Mouse (Mus musculus): Measurements from ENCODE around the gene Slc2a1. TPM values are rescaled to one million over a fixed set of nuclear protein-coding genes. Genes with fewer than 3 reads are reported as not detected.

Gene Slc2a1
- polyA plus RNA-seq, 1 experiment from 2014 or later: 129 TPM

DNA sequence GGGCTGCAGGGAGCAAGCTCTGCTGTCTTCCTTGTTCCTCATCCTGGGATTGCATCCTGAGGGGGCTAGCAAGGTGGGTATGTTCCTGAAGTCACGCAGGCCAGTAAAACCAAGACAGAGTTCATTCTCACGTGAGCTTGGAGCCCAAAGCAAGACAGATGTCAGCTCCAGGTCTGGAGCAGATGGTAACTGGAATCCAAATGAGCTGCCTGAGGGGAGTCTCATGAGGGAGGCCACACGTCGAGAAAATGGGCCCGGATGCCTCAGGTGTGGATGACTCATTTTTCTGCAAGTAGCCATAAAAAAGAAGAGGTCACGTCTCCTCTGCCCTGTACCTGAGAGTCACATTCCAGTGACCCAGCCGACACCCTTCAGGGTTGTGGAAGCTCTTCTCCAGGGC is 14.6 kb upstream of the Slc2a1 start:
- Histone ChIP-seq H3K9me3 (replicated peaks; ENCODE audit: control insufficient read depth, low read length) (no peaks in the 10 kb centered on the region), H3K36me3 (ENCODE audit: control insufficient read depth, insufficient read depth) (no peaks in the 10 kb centered on the region), H3K27me3 (ENCODE audit: control insufficient read depth, insufficient read depth, low read length) (no peaks in the 10 kb centered on the region), H3K4me3 (ENCODE audit: low read length) (no peak overlapping the region), H3K4me2 (ENCODE audit: low read depth, low read length) (no peak overlapping the region), H3K4me1 (ENCODE audit: control insufficient read depth, insufficient read depth, low read length) (peaks cover 4% of the 10 kb centered on the region), H3K9ac (ENCODE audit: low read length) (no peak overlapping the region), H3K27ac (ENCODE audit: low read length) (no peak overlapping the region)
- WGBS: 76% methylated on average over 7 of the region's 7 CpGs
- no peak for ATAC-seq (replicated peaks; ENCODE audit: extremely low read depth, insufficient read depth, low FRiP score)

DNA sequence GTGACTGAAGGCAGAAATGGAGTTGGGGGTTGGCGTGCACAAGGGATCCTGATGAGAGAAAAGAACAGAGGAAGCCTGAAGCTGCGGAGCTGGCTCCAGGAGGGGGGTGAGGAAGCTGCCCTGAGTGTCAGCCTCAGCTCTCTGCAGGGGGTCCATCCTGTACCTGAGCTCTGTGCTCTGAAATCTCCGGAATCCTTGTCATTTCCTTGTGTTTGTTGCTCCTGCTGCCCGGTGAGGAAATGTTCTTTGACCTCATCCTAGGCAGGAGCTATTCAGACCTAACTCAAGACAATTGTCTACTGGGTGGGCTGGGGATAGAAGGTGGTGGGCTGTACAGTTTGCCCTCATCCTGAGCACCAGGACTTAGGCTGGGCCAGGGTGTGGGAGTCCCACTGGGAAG is 13.5 kb upstream of the Slc2a1 start:
- ATAC-seq (replicated peaks; ENCODE audit: extremely low read depth, insufficient read depth, low FRiP score): no peak
- Histone ChIP-seq H3K4me2 (ENCODE audit: low read depth, low read length) (no peak overlapping the region), H3K4me3 (ENCODE audit: low read length) (no peak overlapping the region), H3K9me3 (replicated peaks; ENCODE audit: control insufficient read depth, low read length) (no peaks in the 10 kb centered on the region), H3K27me3 (ENCODE audit: control insufficient read depth, insufficient read depth, low read length) (no peaks in the 10 kb centered on the region), H3K27ac (ENCODE audit: low read length) (no peak overlapping the region), H3K9ac (ENCODE audit: low read length) (no peak overlapping the region), H3K4me1 (ENCODE audit: control insufficient read depth, insufficient read depth, low read length) (peaks cover 4% of the 10 kb centered on the region), H3K36me3 (ENCODE audit: control insufficient read depth, insufficient read depth) (no peaks in the 10 kb centered on the region)
- WGBS: 58% methylated on average over 4 of the region's 4 CpGs

DNA sequence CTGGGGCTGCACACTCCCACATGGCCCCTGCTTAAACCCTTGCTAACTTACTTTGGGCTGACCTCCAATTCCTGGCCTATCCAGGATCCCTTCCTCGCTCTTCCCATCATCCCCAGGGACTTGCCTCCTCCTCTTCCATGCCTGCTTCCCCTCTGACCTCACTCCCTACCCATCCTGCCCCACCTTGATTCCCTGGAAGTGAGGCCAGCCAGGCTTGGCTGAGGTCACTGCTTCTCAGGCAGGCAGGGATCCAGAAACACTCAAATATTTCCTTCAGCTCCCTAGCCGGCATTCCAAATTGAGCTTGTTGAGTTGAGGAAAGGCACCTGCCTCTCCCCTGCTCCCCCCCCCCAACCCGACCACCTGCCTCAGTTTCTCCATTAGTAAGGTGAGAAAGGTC is 12.1 kb upstream of the Slc2a1 start:
- peaks cover 4% of the 10 kb centered on the region for H3K4me1 ChIP-seq (ENCODE audit: control insufficient read depth, insufficient read depth, low read length)
- no peaks in the 10 kb centered on the region for H3K27me3 ChIP-seq (ENCODE audit: control insufficient read depth, insufficient read depth, low read length)
- H3K9ac ChIP-seq (ENCODE audit: low read length): no peak overlapping the region
- no peak overlapping the region for H3K4me3 ChIP-seq (ENCODE audit: low read length)
- 35% methylated on average over 3 of the region's 3 CpGs for WGBS
- H3K9me3 ChIP-seq (replicated peaks; ENCODE audit: control insufficient read depth, low read length): no peaks in the 10 kb centered on the region
- H3K36me3 ChIP-seq (ENCODE audit: control insufficient read depth, insufficient read depth): no peaks in the 10 kb centered on the region
- ATAC-seq (replicated peaks; ENCODE audit: extremely low read depth, insufficient read depth, low FRiP score): no peak; the same call in 1 of the 2 replicates
- H3K4me2 ChIP-seq (ENCODE audit: low read depth, low read length): no peak overlapping the region
- H3K27ac ChIP-seq (ENCODE audit: low read length): no peak overlapping the region

DNA sequence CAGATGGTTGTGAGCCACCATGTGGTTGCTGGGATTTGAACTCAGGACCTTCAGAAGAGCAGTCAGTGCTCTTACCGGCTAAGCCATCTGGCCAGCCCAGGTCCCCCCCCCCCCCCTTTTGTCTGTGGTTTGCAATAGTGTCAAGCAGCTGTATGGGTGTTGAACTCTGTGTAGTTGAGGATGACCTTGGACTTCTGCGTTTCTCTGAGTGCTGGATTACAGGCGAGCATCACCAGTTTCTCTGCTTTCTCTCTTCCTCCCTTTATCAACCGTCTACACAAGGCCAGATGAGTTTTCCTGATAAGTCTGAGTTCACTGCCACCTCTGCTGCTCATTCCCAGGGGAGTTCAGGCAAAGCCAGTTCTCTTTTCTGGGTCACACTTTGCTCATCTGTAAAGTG is 11.1 kb upstream of the Slc2a1 start:
- H3K9ac ChIP-seq (ENCODE audit: low read length): no peak overlapping the region
- no peak for ATAC-seq (replicated peaks; ENCODE audit: extremely low read depth, insufficient read depth, low FRiP score)
- no peaks in the 10 kb centered on the region for H3K27me3 ChIP-seq (ENCODE audit: control insufficient read depth, insufficient read depth, low read length)
- no peaks in the 10 kb centered on the region for H3K9me3 ChIP-seq (replicated peaks; ENCODE audit: control insufficient read depth, low read length)
- H3K4me3 ChIP-seq (ENCODE audit: low read length): no peak overlapping the region
- H3K4me2 ChIP-seq (ENCODE audit: low read depth, low read length): no peak overlapping the region
- H3K4me1 ChIP-seq (ENCODE audit: control insufficient read depth, insufficient read depth, low read length): peaks cover 4% of the 10 kb centered on the region
- H3K36me3 ChIP-seq (ENCODE audit: control insufficient read depth, insufficient read depth): no peaks in the 10 kb centered on the region
- H3K27ac ChIP-seq (ENCODE audit: low read length): no peak overlapping the region
- WGBS: 82% methylated on average over 4 of the region's 4 CpGs

DNA sequence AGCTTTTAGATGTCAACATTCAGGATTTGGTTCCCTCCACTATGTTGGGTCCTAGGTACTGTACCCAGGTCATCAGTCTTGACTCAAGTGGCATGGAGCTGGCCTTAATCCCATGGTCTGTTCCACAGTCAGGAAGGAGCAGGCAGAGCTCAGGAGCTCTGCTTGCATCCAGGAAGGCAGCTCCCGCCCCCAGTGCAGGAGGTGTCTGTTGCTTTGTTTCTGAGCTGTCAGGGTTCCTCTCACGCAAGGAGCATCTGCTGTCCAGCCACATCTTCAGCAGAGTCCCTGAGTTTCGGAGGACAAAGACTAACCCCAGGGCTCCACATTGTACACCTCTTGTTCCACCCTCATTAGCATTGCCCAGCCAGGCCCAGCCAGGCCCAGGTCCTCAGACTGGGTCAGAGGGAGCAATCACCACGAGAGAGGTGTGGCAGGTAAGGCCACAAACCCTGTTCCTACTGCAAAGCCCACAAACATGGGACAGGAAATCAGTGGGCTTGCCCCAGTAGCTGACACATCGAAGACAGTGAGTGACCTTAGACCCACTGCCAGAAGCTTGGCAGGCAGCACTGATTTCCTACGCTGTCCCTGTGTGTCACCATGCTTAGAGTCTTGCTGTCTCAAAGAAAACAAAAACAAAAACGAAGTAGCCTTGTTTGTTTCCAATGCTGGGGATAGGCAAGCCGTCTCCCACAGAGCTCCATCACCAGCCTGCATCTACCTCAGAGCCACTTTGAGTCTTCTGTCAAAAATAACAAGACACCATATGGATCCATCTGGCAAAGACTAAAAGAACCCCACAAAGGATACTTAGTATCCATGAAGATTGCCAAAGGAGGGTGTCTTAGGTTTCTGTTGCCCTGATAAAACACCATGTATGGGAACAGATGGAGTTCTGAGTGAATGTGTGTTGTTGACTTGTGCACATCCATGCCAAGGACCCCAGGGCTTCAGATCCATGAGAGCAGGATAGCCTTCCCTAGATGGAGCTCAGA is 10.0 kb upstream of the Slc2a1 start:
- Histone ChIP-seq H3K27me3 (ENCODE audit: control insufficient read depth, insufficient read depth, low read length) (no peaks in the 10 kb centered on the region), H3K9ac (ENCODE audit: low read length) (no peak overlapping the region), H3K36me3 (ENCODE audit: control insufficient read depth, insufficient read depth) (no peaks in the 10 kb centered on the region), H3K4me1 (ENCODE audit: control insufficient read depth, insufficient read depth, low read length) (peaks cover 4% of the 10 kb centered on the region), H3K4me3 (ENCODE audit: low read length) (no peak overlapping the region), H3K9me3 (replicated peaks; ENCODE audit: control insufficient read depth, low read length) (no peaks in the 10 kb centered on the region), H3K27ac (ENCODE audit: low read length) (no peak overlapping the region), H3K4me2 (ENCODE audit: low read depth, low read length) (no peak overlapping the region)
- WGBS: 61% methylated on average over 8 of the region's 8 CpGs
- no peak for ATAC-seq (replicated peaks; ENCODE audit: extremely low read depth, insufficient read depth, low FRiP score)

DNA sequence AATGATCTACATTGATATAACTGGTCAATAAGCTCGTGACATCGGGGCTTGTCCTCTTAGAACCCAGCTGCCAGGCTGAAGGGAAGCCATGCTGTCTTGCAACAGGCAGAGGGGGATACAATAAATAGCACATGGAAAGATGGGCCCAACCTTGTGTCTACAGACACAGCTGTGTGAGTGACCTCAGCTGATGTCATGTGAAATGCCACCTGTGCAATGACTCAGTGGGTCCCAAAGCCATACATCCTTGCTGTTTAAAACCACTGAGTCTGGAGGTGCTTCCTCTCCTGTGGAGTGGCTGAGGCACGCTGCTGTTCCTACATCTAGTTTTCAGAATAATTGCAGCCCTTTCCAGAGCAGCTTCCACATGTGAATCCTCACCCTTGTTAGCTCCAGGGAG is 7.1 kb upstream of the Slc2a1 start:
- H3K9me3 ChIP-seq (replicated peaks; ENCODE audit: control insufficient read depth, low read length): no peaks in the 10 kb centered on the region
- no peak overlapping the region for H3K9ac ChIP-seq (ENCODE audit: low read length)
- H3K4me1 ChIP-seq (ENCODE audit: control insufficient read depth, insufficient read depth, low read length): peaks cover 14% of the 10 kb centered on the region
- H3K4me2 ChIP-seq (ENCODE audit: low read depth, low read length): no peak overlapping the region
- no peaks in the 10 kb centered on the region for H3K36me3 ChIP-seq (ENCODE audit: control insufficient read depth, insufficient read depth)
- H3K27ac ChIP-seq (ENCODE audit: low read length): no peak overlapping the region
- ATAC-seq (replicated peaks; ENCODE audit: extremely low read depth, insufficient read depth, low FRiP score): no peak
- WGBS: 85% methylated on average over 3 of the region's 3 CpGs
- no peaks in the 10 kb centered on the region for H3K27me3 ChIP-seq (ENCODE audit: control insufficient read depth, insufficient read depth, low read length)
- H3K4me3 ChIP-seq (ENCODE audit: low read length): no peak overlapping the region

DNA sequence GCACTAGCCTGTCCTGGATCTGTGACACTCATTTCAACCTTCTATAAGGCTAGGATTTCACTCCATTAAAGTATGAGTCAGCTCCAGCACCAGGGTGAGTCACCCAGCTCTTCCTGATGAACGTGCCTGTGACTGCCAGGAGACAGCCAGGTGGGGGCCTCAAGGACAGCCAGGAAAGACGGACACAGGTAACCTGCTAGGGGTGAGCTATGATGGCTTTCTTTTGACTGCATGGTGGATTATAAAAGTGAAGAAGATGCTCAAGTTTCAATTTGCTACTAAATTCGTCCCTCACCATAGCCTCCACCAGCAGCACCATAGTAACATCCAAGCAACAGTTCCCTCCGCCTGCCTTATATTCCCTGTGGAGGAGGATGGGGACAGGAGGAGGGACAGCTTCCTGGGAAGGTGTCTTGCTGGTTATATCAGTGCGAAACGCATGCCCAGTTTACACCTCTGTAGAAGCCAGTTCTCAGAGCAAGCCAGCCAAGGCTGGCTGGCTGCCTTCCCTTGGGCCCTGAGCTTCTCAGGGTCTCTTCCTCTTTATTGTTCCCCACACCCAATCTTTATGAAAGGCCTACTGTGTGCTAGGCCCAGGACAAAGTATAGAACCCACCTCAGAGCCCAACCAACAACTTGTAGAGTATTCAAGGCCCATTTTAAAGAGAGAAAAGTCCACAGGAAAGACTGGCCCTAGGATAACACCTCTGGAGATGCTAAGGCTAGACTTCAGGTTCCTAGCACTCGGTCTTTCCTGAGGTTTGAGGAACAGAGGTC is 6.0 kb upstream of the Slc2a1 start:
- Histone ChIP-seq H3K9ac (ENCODE audit: low read length) (no peak overlapping the region), H3K27me3 (ENCODE audit: control insufficient read depth, insufficient read depth, low read length) (no peaks in the 10 kb centered on the region), H3K4me2 (ENCODE audit: low read depth, low read length) (no peak overlapping the region), H3K4me3 (ENCODE audit: low read length) (no peak overlapping the region), H3K4me1 (ENCODE audit: control insufficient read depth, insufficient read depth, low read length) (peaks cover 12% of the 10 kb centered on the region), H3K36me3 (ENCODE audit: control insufficient read depth, insufficient read depth) (no peaks in the 10 kb centered on the region), H3K9me3 (replicated peaks; ENCODE audit: control insufficient read depth, low read length) (no peaks in the 10 kb centered on the region), H3K27ac (ENCODE audit: low read length) (no peak overlapping the region)
- 67% methylated on average over 7 of the region's 7 CpGs for WGBS
- ATAC-seq (replicated peaks; ENCODE audit: extremely low read depth, insufficient read depth, low FRiP score): no peak

DNA sequence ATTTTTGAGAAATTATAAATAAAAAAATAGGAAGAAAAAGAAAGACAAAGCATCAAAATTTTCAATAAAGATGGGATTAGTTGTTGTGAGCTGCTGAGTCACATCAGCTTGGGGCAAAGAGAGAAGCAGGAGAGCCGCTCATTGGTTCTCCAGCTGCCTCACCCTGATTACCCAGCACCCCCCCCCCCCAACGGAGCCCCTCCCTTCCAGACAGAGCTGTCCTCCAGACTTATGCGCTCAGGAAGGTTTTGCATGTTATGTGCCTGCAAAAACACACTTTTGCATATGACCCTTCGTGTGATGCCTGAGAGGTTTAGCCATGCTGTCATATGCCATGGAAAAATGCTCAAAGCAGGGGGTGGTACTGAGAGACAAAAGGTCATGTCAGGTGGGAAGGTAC is 3.7 kb upstream of the Slc2a1 start:
- H3K4me1 ChIP-seq (ENCODE audit: control insufficient read depth, insufficient read depth, low read length): peaks cover 15% of the 10 kb centered on the region
- no peaks in the 10 kb centered on the region for H3K9me3 ChIP-seq (replicated peaks; ENCODE audit: control insufficient read depth, low read length)
- no peak overlapping the region for H3K4me3 ChIP-seq (ENCODE audit: low read length)
- WGBS: 57% methylated on average over 4 of the region's 4 CpGs
- H3K4me2 ChIP-seq (ENCODE audit: low read depth, low read length): no peak overlapping the region
- H3K27me3 ChIP-seq (ENCODE audit: control insufficient read depth, insufficient read depth, low read length): no peaks in the 10 kb centered on the region
- H3K36me3 ChIP-seq (ENCODE audit: control insufficient read depth, insufficient read depth): no peaks in the 10 kb centered on the region
- H3K9ac ChIP-seq (ENCODE audit: low read length): no peak overlapping the region
- no peak for ATAC-seq (replicated peaks; ENCODE audit: extremely low read depth, insufficient read depth, low FRiP score)
- H3K27ac ChIP-seq (ENCODE audit: low read length): no peak overlapping the region

DNA sequence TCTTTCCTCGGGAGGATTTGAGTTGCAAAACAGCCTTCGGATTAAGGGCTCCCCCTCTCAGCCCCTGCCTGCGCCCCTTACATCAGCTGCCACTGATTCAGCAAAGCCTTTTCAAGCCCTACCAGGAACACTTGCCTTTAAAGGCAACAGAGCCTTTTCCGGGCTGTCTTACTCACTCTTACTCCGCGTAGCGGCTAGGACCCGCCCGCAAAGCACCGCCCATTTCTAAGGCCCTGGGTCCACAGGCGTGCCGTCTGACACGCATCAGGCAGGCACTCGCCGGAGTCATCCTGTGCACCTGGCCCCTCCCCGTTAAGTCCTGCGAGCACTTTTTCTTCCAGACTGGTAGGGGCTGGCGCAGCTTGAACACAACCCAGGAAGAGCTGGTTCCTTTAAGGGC is 2.8 kb upstream of the Slc2a1 start:
- Histone ChIP-seq H3K4me2 (ENCODE audit: low read depth, low read length) (peak overlapping the region; percentile 66), H3K9me3 (replicated peaks; ENCODE audit: control insufficient read depth, low read length) (no peaks in the 10 kb centered on the region), H3K9ac (ENCODE audit: low read length) (peak overlapping the region; percentile 67), H3K27ac (ENCODE audit: low read length) (peak overlapping the region; percentile 58), H3K36me3 (ENCODE audit: control insufficient read depth, insufficient read depth) (no peaks in the 10 kb centered on the region), H3K27me3 (ENCODE audit: control insufficient read depth, insufficient read depth, low read length) (no peaks in the 10 kb centered on the region), H3K4me3 (ENCODE audit: low read length) (peak overlapping the region; percentile 42), H3K4me1 (ENCODE audit: control insufficient read depth, insufficient read depth, low read length) (peaks cover 24% of the 10 kb centered on the region)
- peak; percentile 53; the same call in 1 of the 2 replicates for ATAC-seq (replicated peaks; ENCODE audit: extremely low read depth, insufficient read depth, low FRiP score)
- WGBS: under 1% methylated on average over 18 of the region's 18 CpGs

All from heart, embryonic 16.5 days (tissue).